Mouse (Mus musculus) mammary gland, adult 2 months (tissue): ENCODE results near the gene Smarcc1. TPM values are rescaled to one million over a fixed set of nuclear protein-coding genes. Genes with fewer than 3 reads are reported as not detected.

ENCODE experiments used
- polyA plus RNA-seq: library from polyadenylated mRNA; depleted of rRNA; stranded (reverse); fragments of >200 nt; gene quantifications from 2 replicates; pipeline ENCODE4 v1.2.3, GENCODE M21; 2012; ENCODE audit warnings: low replicate concordance; rRNA removed

Smarcc1 gene
- polyA plus RNA-seq, result 14.3 and 21.7 TPM in 2 replicates

DNA sequence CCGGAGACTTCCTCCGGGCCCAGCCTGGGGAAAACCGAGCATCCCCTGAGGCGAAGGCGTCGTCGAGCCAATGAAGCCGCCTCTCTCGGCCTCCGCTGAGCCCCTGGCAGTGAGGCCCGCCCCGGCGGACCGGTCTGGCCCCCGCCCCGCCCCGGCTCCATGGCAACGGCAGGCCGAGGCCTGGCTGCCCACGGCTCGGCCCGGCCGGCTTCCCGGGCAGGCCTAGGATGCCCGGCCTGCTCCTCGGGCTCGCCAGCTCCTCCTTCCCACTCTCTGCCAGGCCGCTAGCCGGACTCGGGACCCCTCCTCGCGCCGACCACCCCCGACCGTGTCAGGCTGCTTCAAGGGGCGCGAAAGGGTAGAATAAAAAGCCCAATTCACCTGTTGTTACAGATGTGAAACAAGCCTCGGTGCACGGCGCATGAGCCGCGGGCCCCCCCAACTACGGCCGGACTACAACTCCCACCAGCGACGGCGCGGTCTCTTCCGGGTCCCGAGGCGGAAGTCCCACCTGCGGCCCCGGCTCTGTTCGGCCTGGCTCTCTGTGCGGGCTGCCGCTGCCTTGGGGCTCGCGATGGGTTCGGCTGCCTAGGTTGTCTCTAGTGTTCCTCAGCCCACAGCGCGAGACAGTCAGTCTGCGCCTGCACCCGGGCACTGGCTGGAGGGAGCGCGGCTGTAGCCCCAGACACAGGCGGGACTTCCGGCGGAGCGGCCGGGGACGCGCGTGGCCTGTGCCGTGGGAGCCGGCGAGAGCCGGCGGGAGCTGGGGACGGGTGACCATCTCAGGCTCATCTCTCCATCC lies at the start of gene Smarcc1:
Gene Smarcc1, plus strand, starts transcription at position 732 of the 802 bp plus-strand sequence.

DNA sequence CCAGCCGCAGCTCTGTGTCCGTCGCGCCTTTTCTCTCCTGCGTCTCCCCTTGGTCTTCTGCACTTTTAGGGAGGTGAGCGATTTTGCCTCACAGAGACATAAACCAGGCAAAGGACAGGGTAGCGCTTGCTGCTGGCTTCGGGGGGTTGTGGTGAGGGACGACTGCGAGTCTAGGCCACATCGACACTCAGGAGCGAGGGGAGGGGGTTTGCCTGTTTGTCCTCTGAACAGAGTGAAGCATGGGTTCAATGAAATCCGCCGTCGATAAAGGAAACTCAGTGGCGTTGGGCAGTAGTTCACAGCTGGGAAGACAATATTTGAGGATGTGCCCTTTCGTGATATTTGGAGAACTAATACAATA lies 251 bp downstream of the Smarcc1 start, which contains the start of gene Dhx30:
Gene Dhx30, minus strand, starts transcription at position 52 of the 361 bp plus-strand sequence.

DNA sequence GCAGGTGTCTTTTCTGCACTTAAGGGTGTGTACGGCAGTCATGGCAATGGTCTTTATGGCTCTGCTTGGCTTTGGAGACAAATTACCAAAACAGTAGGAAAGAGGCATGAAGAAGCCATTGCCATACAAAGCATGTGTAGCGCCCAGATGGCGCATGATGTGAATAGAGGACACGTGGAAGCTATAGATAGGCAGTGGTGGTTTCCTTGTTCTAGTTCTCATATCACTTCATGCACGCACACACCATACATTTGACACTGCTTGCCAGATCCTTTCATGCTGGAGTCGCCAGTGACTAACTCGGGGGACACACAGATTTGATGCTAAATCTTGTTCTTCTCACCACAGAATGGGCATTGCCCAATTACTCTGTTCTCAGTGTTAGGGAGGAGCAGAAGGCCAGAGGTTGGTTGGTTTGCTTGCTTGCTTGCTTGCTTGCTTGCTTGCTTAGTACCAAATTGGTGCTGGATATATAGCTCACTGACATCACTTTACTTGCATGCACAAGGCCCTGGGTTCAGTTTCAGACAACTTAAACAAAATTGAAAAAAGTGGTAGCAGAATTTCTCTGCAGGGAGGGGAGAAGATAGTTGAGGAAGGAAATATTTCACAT lies 125.8 kb downstream of the Smarcc1 start, which contains the start of gene Cspg5:
Gene Cspg5, plus strand, starts transcription at position 563 of the 613 bp plus-strand sequence.

Other genes starting within 250 kb of the Smarcc1 start
- 3.6 and 5.0 TPM in 2 replicates for gene Cdc25a, start 242.1 kb upstream of the Smarcc1 start, polyA plus RNA-seq
- gene Map4, start 186.2 kb upstream of the Smarcc1 start, polyA plus RNA-seq, result 148 and 206 TPM in 2 replicates
- gene Dhx30, start 122 bp downstream of the Smarcc1 start, polyA plus RNA-seq, result 57.0 and 78.8 TPM in 2 replicates
- gene Cspg5, start 126.1 kb downstream of the Smarcc1 start, polyA plus RNA-seq, result 1.1 and 1.2 TPM in 2 replicates
- gene Elp6, start 187.5 kb downstream of the Smarcc1 start, polyA plus RNA-seq, result 8.9 and 10.9 TPM in 2 replicates
- gene Scap, start 215.6 kb downstream of the Smarcc1 start, polyA plus RNA-seq, result 29.8 and 47.6 TPM in 2 replicates